Mouse (Mus musculus) limb, embryonic 10.5 days (tissue): ENCODE data around the gene A930017K11Rik. TPM values are rescaled to one million over a fixed set of nuclear protein-coding genes. Genes with fewer than 3 reads are reported as not detected.

Experiments
- DNase-seq: peaks from one replicate; pipeline ENCODE4 v3.0.0-alpha.2; 2017; ENCODE audit warnings: low spot score
- H3K27ac ChIP-seq: fragments of 300-500 bp; sonication (generic); 2 replicates; pipeline ENCODE4 v1.5.1; 2016; ENCODE audit warnings: mild to moderate bottlenecking
- H3K27me3 ChIP-seq: fragments of 300-500 bp; sonication (generic); 2 replicates; pipeline ENCODE4 v1.6.1; 2016; ENCODE audit warnings: low read depth, mild to moderate bottlenecking; ENCODE audit not compliant: poor library complexity, severe bottlenecking
- H3K36me3 ChIP-seq: fragments of 300-500 bp; sonication (generic); 2 replicates; pipeline ENCODE4 v1.6.1; 2016; ENCODE audit warnings: mild to moderate bottlenecking, moderate library complexity
- H3K4me1 ChIP-seq: fragments of 300-500 bp; sonication (generic); 2 replicates; pipeline ENCODE4 v1.6.1; 2016
- H3K4me3 ChIP-seq: fragments of 300-500 bp; sonication (generic); 2 replicates; pipeline ENCODE4 v1.5.1; 2016; ENCODE audit warnings: mild to moderate bottlenecking, moderate library complexity
- H3K9me3 ChIP-seq: fragments of 300-500 bp; sonication (generic); replicated peaks from 2 replicates; pipeline ENCODE4 v1.6.1; 2016; ENCODE audit warnings: mild to moderate bottlenecking
- WGBS: fragments of 180-500 bp; shearing (Covaris S2); methylation state at CpG from one replicate; pipeline ENCODE4 v1.1.7; 2016; 5-methylcytosine and 5-hydroxymethylcytosine counted together
- polyA plus RNA-seq: library from polyadenylated mRNA; unstranded; fragments of >200 nt; fragmentation: Nextera tagmentation; extraction: Ambion mirVana; gene quantifications from 2 replicates; pipeline ENCODE4 v1.2.1, GENCODE M21; 2016

A930017K11Rik gene
- polyA plus RNA-seq, 1 experiment from 2014 or later, result 0.08 TPM

- 60% methylated on average over 3 of the region's 3 CpGs for WGBS
Measured at GRCm38 (mm10) chr17:25955736-25956135, 3.4 kb upstream of the A930017K11Rik start.

GRCm38 (mm10) chr17:25954671-25955070 is 2.3 kb upstream of the A930017K11Rik start:
- no peak overlapping the region for H3K4me3 ChIP-seq
- no peak overlapping the region for H3K27ac ChIP-seq
- H3K27me3 ChIP-seq, result peaks cover 52% of the 10 kb centered on the region
- no peak for DNase-seq
- no peaks in the 10 kb centered on the region for H3K9me3 ChIP-seq
- H3K4me1 ChIP-seq, result peaks cover 26% of the 10 kb centered on the region
- peaks cover 25% of the 10 kb centered on the region for H3K36me3 ChIP-seq
- WGBS, result 86% methylated on average over 2 of the region's 2 CpGs

More at GRCm38 (mm10) chr17:25955736-25956135, 3.4 kb upstream of the A930017K11Rik start:
- H3K9me3 ChIP-seq, result no peaks in the 10 kb centered on the region
- H3K27me3 ChIP-seq, result peaks cover 42% of the 10 kb centered on the region
- no peak overlapping the region for H3K27ac ChIP-seq
- DNase-seq, result no peak
- H3K4me1 ChIP-seq, result peaks cover 20% of the 10 kb centered on the region
- H3K4me3 ChIP-seq, result no peak overlapping the region
- H3K36me3 ChIP-seq, result peaks cover 36% of the 10 kb centered on the region

GRCm38 (mm10) chr17:25953161-25953560 is 796 bp upstream of the A930017K11Rik start:
- Histone ChIP-seq H3K9me3 (no peaks in the 10 kb centered on the region), H3K4me3 (no peak overlapping the region), H3K36me3 (peaks cover 10% of the 10 kb centered on the region), H3K27me3 (peaks cover 55% of the 10 kb centered on the region), H3K4me1 (peaks cover 26% of the 10 kb centered on the region), H3K27ac (no peak overlapping the region)
- DNase-seq, result no peak
- 80% methylated on average over 5 of the region's 5 CpGs for WGBS

GRCm38 (mm10) chr17:25951225-25951802 is 1.1 kb downstream of the A930017K11Rik start:
- Histone ChIP-seq H3K9me3 (no peaks in the 10 kb centered on the region), H3K4me3 (peak overlapping the region; percentile 53), H3K36me3 (no peaks in the 10 kb centered on the region), H3K27ac (peak overlapping the region; percentile 39), H3K4me1 (peaks cover 21% of the 10 kb centered on the region), H3K27me3 (peaks cover 57% of the 10 kb centered on the region)
- under 1% methylated on average over 33 of the region's 33 CpGs for WGBS
- DNase-seq, result no peak

GRCm38 (mm10) chr17:25950706-25951105 is 1.7 kb downstream of the A930017K11Rik start:
- Histone ChIP-seq H3K27me3 (peaks cover 57% of the 10 kb centered on the region), H3K9me3 (no peaks in the 10 kb centered on the region), H3K4me1 (peaks cover 24% of the 10 kb centered on the region), H3K27ac (no peak overlapping the region), H3K4me3 (peak overlapping the region; percentile 53), H3K36me3 (no peaks in the 10 kb centered on the region)
- WGBS, result 13% methylated on average over 3 of the region's 3 CpGs
- no peak for DNase-seq

GRCm38 (mm10) chr17:25949981-25950380 is 2.4 kb downstream of the A930017K11Rik start:
- H3K27ac ChIP-seq, result no peak overlapping the region
- peaks cover 29% of the 10 kb centered on the region for H3K4me1 ChIP-seq
- DNase-seq, result no peak
- H3K9me3 ChIP-seq, result no peaks in the 10 kb centered on the region
- 78% methylated on average over 5 of the region's 5 CpGs for WGBS
- H3K27me3 ChIP-seq, result peaks cover 57% of the 10 kb centered on the region
- no peaks in the 10 kb centered on the region for H3K36me3 ChIP-seq
- no peak overlapping the region for H3K4me3 ChIP-seq

- no peaks in the 10 kb centered on the region for H3K9me3 ChIP-seq
- H3K4me3 ChIP-seq, result no peak overlapping the region
- H3K27me3 ChIP-seq, result peaks cover 38% of the 10 kb centered on the region
- 80% methylated on average over 8 of the region's 8 CpGs for WGBS
- no peak overlapping the region for H3K27ac ChIP-seq
- no peak for DNase-seq
- H3K36me3 ChIP-seq, result no peaks in the 10 kb centered on the region
- peaks cover 31% of the 10 kb centered on the region for H3K4me1 ChIP-seq
Measured at GRCm38 (mm10) chr17:25948051-25948450, 4.3 kb downstream of the A930017K11Rik start.

- 87% methylated on average over 4 of the region's 4 CpGs for WGBS
- DNase-seq, result no peak
Measured at GRCm38 (mm10) chr17:25947576-25947975, 4.8 kb downstream of the A930017K11Rik start.

GRCm38 (mm10) chr17:25946891-25947290 is 5.5 kb downstream of the A930017K11Rik start:
- peak overlapping the region; percentile 44; the same call in 1 of the 2 replicates for H3K27ac ChIP-seq
- peaks cover 37% of the 10 kb centered on the region for H3K4me1 ChIP-seq

More at GRCm38 (mm10) chr17:25947576-25947975, 4.8 kb downstream of the A930017K11Rik start:
- Histone ChIP-seq H3K9me3 (no peaks in the 10 kb centered on the region), H3K27me3 (peaks cover 33% of the 10 kb centered on the region), H3K36me3 (no peaks in the 10 kb centered on the region), H3K4me1 (peaks cover 33% of the 10 kb centered on the region), H3K4me3 (no peak overlapping the region), H3K27ac (peak overlapping the region; percentile 50; the same call in 1 of the 2 replicates)

GRCm38 (mm10) chr17:25946349-25946748 is 6.0 kb downstream of the A930017K11Rik start:
- Histone ChIP-seq H3K4me1 (peaks cover 36% of the 10 kb centered on the region), H3K27ac (peak overlapping the region; percentile 44; the same call in 1 of the 2 replicates)
- 91% methylated on average over 7 of the region's 7 CpGs for WGBS

More at GRCm38 (mm10) chr17:25946891-25947290, 5.5 kb downstream of the A930017K11Rik start:
- Histone ChIP-seq H3K36me3 (no peaks in the 10 kb centered on the region), H3K4me3 (no peak overlapping the region), H3K9me3 (no peaks in the 10 kb centered on the region), H3K27me3 (peaks cover 27% of the 10 kb centered on the region)
- WGBS, result 87% methylated on average over 8 of the region's 8 CpGs
- no peak for DNase-seq

GRCm38 (mm10) chr17:25945517-25946155 is 6.7 kb downstream of the A930017K11Rik start:
- Histone ChIP-seq H3K4me3 (no peak overlapping the region), H3K9me3 (no peaks in the 10 kb centered on the region), H3K27ac (peak overlapping the region; percentile 51), H3K4me1 (peaks cover 36% of the 10 kb centered on the region), H3K27me3 (peaks cover 14% of the 10 kb centered on the region), H3K36me3 (no peaks in the 10 kb centered on the region)
- 81% methylated on average over 9 of the region's 9 CpGs for WGBS
- no peak for DNase-seq

More at GRCm38 (mm10) chr17:25946349-25946748, 6.0 kb downstream of the A930017K11Rik start:
- DNase-seq, result no peak
- Histone ChIP-seq H3K27me3 (peaks cover 21% of the 10 kb centered on the region), H3K36me3 (no peaks in the 10 kb centered on the region), H3K9me3 (no peaks in the 10 kb centered on the region), H3K4me3 (no peak overlapping the region)

GRCm38 (mm10) chr17:25944366-25945163 is 7.8 kb downstream of the A930017K11Rik start, which contains the start of the genes Pigq and Nhlrc4:
Gene Pigq (minus strand): TSS chr17:25944936.
Gene Nhlrc4 (minus strand): TSS chr17:25944961.
- Histone ChIP-seq H3K36me3 (no peaks in the 10 kb centered on the region), H3K27me3 (peaks cover 3% of the 10 kb centered on the region), H3K27ac (peak within 1 kb of the TSS; percentile 59), H3K4me3 (no peak within 1 kb of the TSS), H3K4me1 (peaks cover 42% of the 10 kb centered on the region), H3K9me3 (no peaks in the 10 kb centered on the region)
- WGBS, result 48% methylated on average over 6 of the region's 6 CpGs
- no peak for DNase-seq
